Mouse (Mus musculus): ENCODE data around the gene Macrod2.

GRCm38 (mm10) chr2:140669081-140669480 lies 274.0 kb downstream of the Macrod2 start:
- TF ChIP-seq POLR2A (IDR thresholded peaks at IDR 0.05; ENCODE audit: insufficient read depth, low read depth, low read length), result no peak
- no peak for TF ChIP-seq CTCF (IDR thresholded peaks at IDR 0.05; ENCODE audit: insufficient read depth, low read depth, low read length)
